Mouse (Mus musculus): ENCODE measurements around the gene Cyp11a1. TPM values are rescaled to one million over a fixed set of nuclear protein-coding genes. Genes with fewer than 3 reads are reported as not detected.

The Cyp11a1 gene
- total RNA-seq (2014; rRNA removed) (0.22 and 1.3 TPM in 2 replicates), polyA plus RNA-seq (2015; fragmentation: Nextera tagmentation; extraction: Ambion mirVana) (1.3 and 1.5 TPM in 2 replicates)

DNA sequence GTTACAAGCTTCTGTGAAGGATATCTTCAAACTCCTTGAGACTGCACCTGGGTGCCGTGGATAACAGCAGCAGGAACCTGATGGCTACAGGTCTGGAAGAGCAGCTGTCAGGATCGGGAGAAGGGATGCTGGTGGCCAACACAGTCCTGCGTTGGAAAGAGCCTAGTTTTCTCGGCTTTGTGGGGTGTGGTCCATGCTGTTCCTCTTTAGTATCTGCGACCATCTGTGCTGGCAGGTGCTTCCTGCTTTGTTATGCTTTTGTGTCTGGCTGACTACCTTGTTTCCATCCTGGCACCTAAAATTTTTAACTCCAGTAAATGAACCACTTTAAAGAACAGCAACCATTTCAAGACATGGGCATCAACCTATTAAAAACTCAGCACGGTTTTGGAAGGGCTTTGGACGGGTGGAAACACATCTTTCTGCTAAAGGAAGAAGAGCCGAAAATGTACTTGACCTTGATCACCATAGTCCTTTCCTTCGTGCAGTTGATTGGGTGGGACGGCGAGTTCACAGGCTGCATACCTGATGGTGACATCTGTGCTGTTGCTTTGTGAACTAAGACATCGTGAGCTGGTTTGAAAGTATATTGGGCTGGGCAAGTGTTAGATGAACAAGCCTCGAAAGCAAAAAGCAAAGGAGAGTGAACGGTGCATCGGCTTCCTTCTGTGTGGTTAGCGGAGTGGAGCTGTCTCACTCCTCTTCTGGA is at the start of gene Cyp11a1:
Cyp11a1 (plus strand) TSS at position 659 of the 709 bp plus-strand sequence.
- no peak for ATAC-seq (ENCODE audit: low FRiP score)
- Histone ChIP-seq H3K36me3 (ENCODE audit: insufficient read depth, low read length) (no peaks in the 10 kb centered on the region), H3K4me3 (ENCODE audit: low read depth, low read length) (no peak within 1 kb of the TSS), H3K9me3 (ENCODE audit: low read length) (no peaks in the 10 kb centered on the region), H3K9ac (replicated peaks; ENCODE audit: low read length, poor library complexity, severe bottlenecking) (no peak within 1 kb of the TSS), H3K4me2 (ENCODE audit: low read depth, low read length, poor library complexity, severe bottlenecking) (no peak within 1 kb of the TSS), H3K27me3 (ENCODE audit: insufficient read depth, low read length) (no peaks in the 10 kb centered on the region), H3K4me1 (ENCODE audit: insufficient read depth, low read length) (peaks cover 4% of the 10 kb centered on the region), H3K27ac (ENCODE audit: low read depth, low read length) (no peak within 1 kb of the TSS)
- DNase-seq (ENCODE audit: low spot score): no peak
- TF ChIP-seq CTCF (IDR thresholded peaks at IDR 0.05): no peak
- WGBS: 87% methylated on average over 16 of the region's 16 CpGs

DNA sequence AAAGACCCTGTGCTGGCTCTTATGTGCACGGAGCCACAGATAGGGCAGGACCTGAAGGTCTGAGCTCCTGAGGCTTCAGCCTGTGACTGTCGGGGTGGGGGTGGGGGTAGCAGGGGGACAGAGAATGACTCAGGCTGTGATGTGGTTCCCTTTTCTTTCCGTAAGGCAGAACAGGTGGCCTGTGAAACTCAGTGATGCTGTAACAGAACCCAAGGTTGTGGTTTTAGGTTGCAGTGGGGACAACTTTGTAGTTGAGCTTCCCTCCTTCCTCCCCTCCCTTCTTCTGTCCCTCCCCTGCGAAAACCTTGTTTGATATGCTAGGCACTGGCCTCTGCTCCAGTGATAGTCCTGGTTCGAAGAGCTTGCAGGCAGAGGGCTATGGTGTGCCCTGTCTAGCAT is 49.4 kb upstream of the Cyp11a1 start:
- no peaks in the 10 kb centered on the region for H3K9me3 ChIP-seq (ENCODE audit: low read length)
- no peak for TF ChIP-seq CTCF (IDR thresholded peaks at IDR 0.05)
- no peaks in the 10 kb centered on the region for H3K27me3 ChIP-seq (ENCODE audit: insufficient read depth, low read length)
- H3K27ac ChIP-seq (ENCODE audit: low read depth, low read length): no peak overlapping the region
- peaks cover 58% of the 10 kb centered on the region for H3K36me3 ChIP-seq (ENCODE audit: insufficient read depth, low read length)
- no peak for DNase-seq (ENCODE audit: low spot score)
- no peaks in the 10 kb centered on the region for H3K4me1 ChIP-seq (ENCODE audit: insufficient read depth, low read length)
- ATAC-seq (ENCODE audit: low FRiP score): no peak
- no peak overlapping the region for H3K4me2 ChIP-seq (ENCODE audit: low read depth, low read length, poor library complexity, severe bottlenecking)
- no peak overlapping the region for H3K4me3 ChIP-seq (ENCODE audit: low read depth, low read length)
- H3K9ac ChIP-seq (replicated peaks; ENCODE audit: low read length, poor library complexity, severe bottlenecking): no peak overlapping the region
- 91% methylated on average over 5 of the region's 5 CpGs for WGBS

DNA sequence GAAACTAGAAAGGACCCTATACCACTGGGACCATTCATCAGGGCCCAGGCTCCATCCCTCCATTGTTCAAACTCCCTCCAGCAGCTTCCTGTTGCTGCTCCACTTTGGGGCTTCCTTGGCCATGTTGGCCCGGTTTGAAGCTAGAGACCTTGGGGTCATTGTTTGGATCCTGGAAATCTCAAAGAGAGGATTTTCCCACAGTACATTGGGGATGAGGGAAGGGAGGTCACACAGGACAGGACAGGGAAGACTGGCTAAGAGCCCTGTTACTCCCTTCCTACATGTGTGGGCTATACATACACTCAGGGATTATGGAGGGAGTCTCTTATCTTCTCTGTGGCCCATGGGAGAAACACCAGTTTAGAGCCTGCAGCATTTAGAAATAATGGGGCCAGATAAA is 47.6 kb upstream of the Cyp11a1 start:
- H3K4me1 ChIP-seq (ENCODE audit: insufficient read depth, low read length): no peaks in the 10 kb centered on the region
- no peak for DNase-seq (ENCODE audit: low spot score)
- H3K36me3 ChIP-seq (ENCODE audit: insufficient read depth, low read length): peaks cover 58% of the 10 kb centered on the region
- no peaks in the 10 kb centered on the region for H3K27me3 ChIP-seq (ENCODE audit: insufficient read depth, low read length)
- no peaks in the 10 kb centered on the region for H3K9me3 ChIP-seq (ENCODE audit: low read length)
- H3K9ac ChIP-seq (replicated peaks; ENCODE audit: low read length, poor library complexity, severe bottlenecking): no peak overlapping the region
- no peak for TF ChIP-seq CTCF (IDR thresholded peaks at IDR 0.05)
- no peak for ATAC-seq (ENCODE audit: low FRiP score)
- no peak overlapping the region for H3K4me3 ChIP-seq (ENCODE audit: low read depth, low read length)
- no peak overlapping the region for H3K4me2 ChIP-seq (ENCODE audit: low read depth, low read length, poor library complexity, severe bottlenecking)
- WGBS: 76% methylated on average over 1 of the region's 1 CpGs
- no peak overlapping the region for H3K27ac ChIP-seq (ENCODE audit: low read depth, low read length)

DNA sequence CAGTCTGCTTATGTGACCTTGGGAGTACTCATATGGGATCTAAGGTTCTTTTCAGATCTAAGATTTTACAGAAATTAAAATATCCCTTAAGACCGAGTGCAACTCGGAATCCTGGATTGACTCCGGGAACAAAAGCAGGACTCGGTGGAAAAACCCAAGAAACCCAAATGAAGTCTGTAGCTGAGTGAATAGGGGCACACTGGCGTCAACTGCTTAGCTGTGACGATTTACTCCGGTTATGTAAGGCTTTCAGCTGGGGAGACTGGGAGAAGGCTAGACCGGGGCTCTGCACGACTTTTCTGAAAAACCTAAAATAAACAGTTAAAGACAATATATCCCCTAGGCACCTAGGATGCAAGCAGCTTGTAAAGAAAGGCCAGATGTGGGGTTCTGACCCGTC is 46.8 kb upstream of the Cyp11a1 start:
- no peak for TF ChIP-seq CTCF (IDR thresholded peaks at IDR 0.05)
- H3K9me3 ChIP-seq (ENCODE audit: low read length): no peaks in the 10 kb centered on the region
- no peaks in the 10 kb centered on the region for H3K4me1 ChIP-seq (ENCODE audit: insufficient read depth, low read length)
- H3K36me3 ChIP-seq (ENCODE audit: insufficient read depth, low read length): peaks cover 58% of the 10 kb centered on the region
- WGBS: 73% methylated on average over 10 of the region's 10 CpGs
- H3K27me3 ChIP-seq (ENCODE audit: insufficient read depth, low read length): no peaks in the 10 kb centered on the region
- H3K4me3 ChIP-seq (ENCODE audit: low read depth, low read length): no peak overlapping the region
- ATAC-seq (ENCODE audit: low FRiP score): no peak
- H3K27ac ChIP-seq (ENCODE audit: low read depth, low read length): no peak overlapping the region
- no peak overlapping the region for H3K4me2 ChIP-seq (ENCODE audit: low read depth, low read length, poor library complexity, severe bottlenecking)
- no peak overlapping the region for H3K9ac ChIP-seq (replicated peaks; ENCODE audit: low read length, poor library complexity, severe bottlenecking)
- DNase-seq (ENCODE audit: low spot score): no peak

DNA sequence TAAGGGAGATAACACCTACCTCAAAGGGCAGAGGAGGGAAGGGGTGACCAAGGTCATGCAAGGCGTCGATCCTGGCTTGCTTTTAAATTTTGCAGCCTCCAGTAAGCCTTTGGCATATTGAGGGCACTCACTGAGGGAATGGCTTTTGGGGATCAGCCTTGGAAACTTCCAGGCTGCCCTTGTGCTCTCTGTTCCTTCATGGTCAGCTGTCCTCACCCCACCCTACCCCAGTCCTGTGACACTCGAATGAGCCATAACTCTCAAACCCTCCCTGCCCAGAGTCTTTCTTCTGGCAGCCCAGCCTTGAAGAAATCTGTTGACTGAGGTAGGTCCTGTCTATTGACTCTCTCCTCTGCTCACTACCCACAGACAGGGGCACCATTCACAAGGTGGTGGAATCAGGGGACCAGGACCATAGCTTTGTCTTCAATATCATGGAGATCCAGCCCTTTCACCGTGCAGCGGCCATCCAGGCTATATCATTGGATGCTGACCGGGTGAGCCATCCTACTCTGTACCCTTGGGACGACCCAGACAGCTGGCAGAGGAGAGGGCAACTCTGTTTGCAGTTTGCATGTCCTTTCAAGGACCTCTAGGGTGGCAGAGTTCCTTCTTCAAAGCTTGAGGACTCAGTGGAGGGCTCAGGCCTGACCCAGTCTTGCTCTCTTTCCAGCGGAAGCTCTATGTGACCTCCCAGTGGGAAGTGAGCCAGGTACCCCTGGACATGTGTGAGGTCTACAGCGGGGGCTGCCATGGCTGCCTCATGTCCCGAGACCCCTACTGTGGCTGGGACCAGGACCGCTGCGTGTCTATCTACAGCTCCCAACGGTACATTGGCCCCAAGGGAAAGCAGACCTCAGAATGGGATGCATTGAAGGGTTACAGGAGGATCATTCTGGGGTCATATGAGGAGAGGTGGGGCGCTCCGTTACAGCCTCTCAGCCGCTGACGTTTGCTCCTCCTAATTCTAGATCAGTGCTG is 46.0 kb upstream of the Cyp11a1 start:
- peaks cover 52% of the 10 kb centered on the region for H3K36me3 ChIP-seq (ENCODE audit: insufficient read depth, low read length)
- H3K27me3 ChIP-seq (ENCODE audit: insufficient read depth, low read length): no peaks in the 10 kb centered on the region
- 92% methylated on average over 17 of the region's 17 CpGs for WGBS
- H3K9ac ChIP-seq (replicated peaks; ENCODE audit: low read length, poor library complexity, severe bottlenecking): no peak overlapping the region
- no peaks in the 10 kb centered on the region for H3K9me3 ChIP-seq (ENCODE audit: low read length)
- ATAC-seq (ENCODE audit: low FRiP score): no peak
- DNase-seq (ENCODE audit: low spot score): no peak
- H3K4me3 ChIP-seq (ENCODE audit: low read depth, low read length): no peak overlapping the region
- no peaks in the 10 kb centered on the region for H3K4me1 ChIP-seq (ENCODE audit: insufficient read depth, low read length)
- no peak for TF ChIP-seq CTCF (IDR thresholded peaks at IDR 0.05)
- no peak overlapping the region for H3K27ac ChIP-seq (ENCODE audit: low read depth, low read length)
- H3K4me2 ChIP-seq (ENCODE audit: low read depth, low read length, poor library complexity, severe bottlenecking): no peak overlapping the region

DNA sequence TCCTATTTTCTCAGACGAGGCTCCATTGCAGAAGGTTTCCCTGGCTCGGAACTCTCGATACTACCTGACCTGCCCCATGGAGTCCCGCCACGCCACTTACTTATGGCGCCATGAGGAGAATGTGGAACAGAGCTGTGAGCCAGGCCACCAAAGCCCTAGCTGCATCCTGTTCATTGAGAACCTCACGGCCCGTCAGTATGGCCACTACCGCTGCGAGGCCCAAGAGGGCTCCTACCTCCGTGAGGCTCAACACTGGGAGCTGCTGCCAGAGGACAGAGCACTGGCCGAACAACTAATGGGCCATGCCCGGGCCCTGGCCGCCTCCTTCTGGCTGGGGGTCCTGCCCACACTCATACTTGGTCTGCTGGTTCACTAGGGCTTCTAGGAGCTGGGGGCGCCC is 45.0 kb upstream of the Cyp11a1 start:
- H3K27me3 ChIP-seq (ENCODE audit: insufficient read depth, low read length): no peaks in the 10 kb centered on the region
- no peak overlapping the region for H3K4me3 ChIP-seq (ENCODE audit: low read depth, low read length)
- H3K9ac ChIP-seq (replicated peaks; ENCODE audit: low read length, poor library complexity, severe bottlenecking): no peak overlapping the region
- TF ChIP-seq CTCF (IDR thresholded peaks at IDR 0.05): no peak
- H3K4me2 ChIP-seq (ENCODE audit: low read depth, low read length, poor library complexity, severe bottlenecking): no peak overlapping the region
- no peaks in the 10 kb centered on the region for H3K9me3 ChIP-seq (ENCODE audit: low read length)
- ATAC-seq (ENCODE audit: low FRiP score): no peak
- H3K4me1 ChIP-seq (ENCODE audit: insufficient read depth, low read length): no peaks in the 10 kb centered on the region
- peaks cover 41% of the 10 kb centered on the region for H3K36me3 ChIP-seq (ENCODE audit: insufficient read depth, low read length)
- 89% methylated on average over 15 of the region's 15 CpGs for WGBS
- no peak overlapping the region for H3K27ac ChIP-seq (ENCODE audit: low read depth, low read length)
- no peak for DNase-seq (ENCODE audit: low spot score)

Measured in midbrain, postnatal 0 days (tissue).